Mouse (Mus musculus) testis, adult 2 months (tissue): ENCODE measurements around the gene Cecr2.

Experiments used
- CTCF ChIP-seq: fragments of 200-500 bp; IDR thresholded peaks from 2 replicates; pipeline ENCODE4 v1.5.1; 2012; ENCODE audit warnings: low read depth, mild to moderate bottlenecking, inconsistent platforms, low read length, moderate library complexity; ENCODE audit not compliant: control insufficient read depth, insufficient read depth, insufficient replicate concordance
- POLR2A ChIP-seq: fragments of 200-500 bp; IDR thresholded peaks from 2 replicates; pipeline ENCODE4 v1.6.1; 2012; ENCODE audit warnings: low read depth, mild to moderate bottlenecking, inconsistent platforms, low read length, moderate library complexity; ENCODE audit not compliant: control insufficient read depth

DNA sequence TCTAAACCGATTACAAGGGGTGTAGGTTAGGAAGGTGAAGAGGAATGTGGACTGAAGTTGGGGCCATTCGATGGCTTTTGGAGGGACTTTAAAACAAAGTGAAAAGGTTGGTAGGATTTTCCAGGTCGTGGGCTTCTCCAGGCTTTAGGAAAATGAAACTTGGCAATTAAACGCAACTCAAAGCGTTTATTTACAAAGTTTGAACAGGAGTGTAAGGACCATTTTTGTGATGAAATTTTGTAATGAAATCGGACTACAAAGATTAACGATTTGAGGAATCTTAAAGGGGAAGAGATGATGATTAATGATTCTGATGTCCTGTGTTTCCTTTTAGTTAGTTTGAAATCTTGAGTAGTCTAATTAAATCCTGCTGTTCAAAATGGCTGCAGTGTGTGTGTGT, 1.7 kb downstream of the Cecr2 start:
- TF ChIP-seq CTCF (no peak), POLR2A (no peak)
